9 mouse cellular contexts compared by ENCODE assay signal in the genomic region with DNA sequence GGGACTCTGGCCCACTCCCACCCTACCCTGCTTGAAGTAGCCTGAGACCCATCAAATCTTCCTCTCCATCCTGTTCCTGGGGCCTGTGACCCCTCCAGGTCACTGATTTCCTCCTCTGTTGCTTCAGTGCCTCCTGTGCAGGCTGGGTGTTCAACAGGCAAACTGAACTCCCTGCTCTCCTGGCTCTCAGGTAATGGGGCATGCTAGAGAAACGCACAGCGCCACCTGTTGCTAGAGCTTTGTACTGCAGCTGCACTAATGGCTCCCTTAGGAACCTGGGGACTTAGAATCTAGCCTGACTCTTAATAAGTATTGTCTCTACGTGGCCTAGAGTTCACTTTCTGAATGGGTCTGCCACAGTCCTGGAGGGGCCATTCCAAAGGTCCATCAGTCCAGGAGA. TPM values are rescaled to one million over a fixed set of nuclear protein-coding genes. Genes with fewer than 3 reads are reported as not detected.
DNase-seq lines count a peak whose midpoint lies in the region; ATAC-seq and TF ChIP-seq lines count a peak whose summit lies in the region.
"Had no signal": no experiment of that assay in that cellular context is flagged by ENCODE, and none has a peak within 500 bp of the region (broad histone marks: within the 10 kb centered on the region; RNA-seq: fewer than 3 reads in every experiment).

No protein-coding gene starts in this region.

- peak; percentile 94 for TF ChIP-seq CTCF in cortical plate, adult 2 months (IDR thresholded peaks at IDR 0.05; ENCODE audit: extremely low read depth, insufficient read depth, low read length)
- TF ChIP-seq CTCF in kidney, postnatal 0 days (IDR thresholded peaks at IDR 0.05; ENCODE audit: low read depth) = peak; percentile 93
- peak; percentile 96 for TF ChIP-seq CTCF in lung, embryonic 14.5 days (IDR thresholded peaks at IDR 0.05; ENCODE audit: low read depth)

- no peak overlapping the region for H3K4me2 ChIP-seq in kidney, postnatal 0 days (ENCODE audit: low read length)
- H3K4me2 ChIP-seq in lung, embryonic 14.5 days = no peak overlapping the region

- TF ChIP-seq POLR2A in cortical plate, adult 2 months (IDR thresholded peaks at IDR 0.05; ENCODE audit: extremely low read depth, insufficient read depth, low read length) = no peak

- DNase-seq in CD4-positive helper T cell, adult 2 months (ENCODE audit: low read depth, low spot score) = peak; percentile 75
- peak; percentile 45 for DNase-seq in WW6 (ENCODE audit: low read depth, low spot score)
- DNase-seq in heart, adult 8-10 months (ENCODE audit: low spot score) = peak; percentile 64
- peak; percentile 82 for DNase-seq in kidney, postnatal 0 days (ENCODE audit: low spot score)
- peak; percentile 85 for DNase-seq in lung, embryonic 14.5 days
- DNase-seq in retina, adult 2 months (ENCODE audit: low read depth, low spot score) = peak; percentile 70
- DNase-seq in thymus, postnatal 4 days = peak; percentile 91

- 4% methylated on average over 3 of the region's 3 CpGs for WGBS in kidney, postnatal 0 days
- WGBS in lung, embryonic 14.5 days = 3% methylated on average over 3 of the region's 3 CpGs

- H3K27ac ChIP-seq in cortical plate, adult 2 months (ENCODE audit: insufficient read depth, low read length) = no peak overlapping the region
- H3K27ac ChIP-seq in kidney, postnatal 0 days = no peak overlapping the region
- H3K27ac ChIP-seq in lung, embryonic 14.5 days (ENCODE audit: low read depth) = no peak overlapping the region

- no peak overlapping the region for H3K9ac ChIP-seq in kidney, postnatal 0 days (ENCODE audit: low read depth, low read length)
- H3K9ac ChIP-seq in lung, embryonic 14.5 days = no peak overlapping the region

- H3K4me3 ChIP-seq in cortical plate, adult 2 months (ENCODE audit: insufficient read depth, low read length) = no peak overlapping the region
- H3K4me3 ChIP-seq in kidney, postnatal 0 days (replicated peaks; ENCODE audit: low read depth, low read length) = no peak overlapping the region
- no peak overlapping the region for H3K4me3 ChIP-seq in lung, embryonic 14.5 days (ENCODE audit: low read depth, low read length)

- peaks cover 23% of the 10 kb centered on the region for H3K36me3 ChIP-seq in kidney, postnatal 0 days (ENCODE audit: insufficient read depth, low read length)
- H3K36me3 ChIP-seq in lung, embryonic 14.5 days (ENCODE audit: insufficient read depth) = peaks cover 17% of the 10 kb centered on the region

- H3K27me3 ChIP-seq in kidney, postnatal 0 days (ENCODE audit: insufficient read depth, low read length) = no peaks in the 10 kb centered on the region
- no peaks in the 10 kb centered on the region for H3K27me3 ChIP-seq in lung, embryonic 14.5 days (ENCODE audit: insufficient read depth, low read length)

- peak; percentile 60 for ATAC-seq in kidney, postnatal 0 days (replicated peaks; ENCODE audit: low FRiP score, low read depth)
- ATAC-seq in lung, embryonic 14.5 days (ENCODE audit: insufficient read depth) = 0 out of 2 replicates have a peak, but pooled peaks have one; percentile 28

- no peaks in the 10 kb centered on the region for H3K4me1 ChIP-seq in cortical plate, adult 2 months (ENCODE audit: control insufficient read depth, insufficient read depth, low read length)
- no peaks in the 10 kb centered on the region for H3K4me1 ChIP-seq in kidney, postnatal 0 days (replicated peaks; ENCODE audit: insufficient read depth, low read length)
- no peaks in the 10 kb centered on the region for H3K4me1 ChIP-seq in lung, embryonic 14.5 days (ENCODE audit: insufficient read depth)

- no peaks in the 10 kb centered on the region for H3K9me3 ChIP-seq in kidney, postnatal 0 days (replicated peaks; ENCODE audit: low read length)
- H3K9me3 ChIP-seq in lung, embryonic 14.5 days (ENCODE audit: low read depth, low read length) = no peaks in the 10 kb centered on the region

RNA-seq across cellular contexts. Expression of a gene that starts 10.4 kb away (rescaled TPM):
- 26.0 and 26.6 TPM in 2 replicates for polyA plus RNA-seq in cortical plate, adult 2 months (2012; rRNA removed)
- total RNA-seq in heart, adult 8-10 months (2022) = 10 to 100 TPM in 3 of 4 experiments, 1 to 10 TPM in 1; 8.6 to 16.3 (median 11.7) TPM
- polyA plus RNA-seq in kidney, postnatal 0 days (2015; fragmentation: Nextera tagmentation; extraction: Ambion mirVana) = 3.4 and 3.8 TPM in 2 replicates
- polyA plus RNA-seq in lung, embryonic 14.5 days (2014; fragmentation: Nextera tagmentation; extraction: Ambion mirVana) = 5.4 and 5.9 TPM in 2 replicates

RNA-seq across cellular contexts. Expression of a gene that starts 29.8 kb away (rescaled TPM):
- polyA plus RNA-seq in cortical plate, adult 2 months (2012; rRNA removed) = 6.5 and 7.0 TPM in 2 replicates
- 1 to 10 TPM; 3.7 to 5.2 (median 4.7) TPM for total RNA-seq in heart, adult 8-10 months (2022)
- 9.4 and 10.9 TPM in 2 replicates for polyA plus RNA-seq in kidney, postnatal 0 days (2015; fragmentation: Nextera tagmentation; extraction: Ambion mirVana)
- 10.9 and 11.0 TPM in 2 replicates for polyA plus RNA-seq in lung, embryonic 14.5 days (2014; fragmentation: Nextera tagmentation; extraction: Ambion mirVana)

RNA-seq across cellular contexts. Expression of a gene that starts 35.4 kb away (rescaled TPM):
- polyA plus RNA-seq in cortical plate, adult 2 months (2012; rRNA removed) = 9.3 and 10.4 TPM in 2 replicates
- total RNA-seq in heart, adult 8-10 months (2022) = 100 to 1,000 TPM; 251 to 540 (median 405) TPM
- polyA plus RNA-seq in kidney, postnatal 0 days (2015; fragmentation: Nextera tagmentation; extraction: Ambion mirVana) = 8.7 and 10.9 TPM in 2 replicates
- 11.6 and 11.7 TPM in 2 replicates for polyA plus RNA-seq in lung, embryonic 14.5 days (2014; fragmentation: Nextera tagmentation; extraction: Ambion mirVana)

RNA-seq across cellular contexts. Expression of a gene that starts 38.0 kb away (rescaled TPM):
- 0.04 and 0.06 TPM in 2 replicates for polyA plus RNA-seq in cortical plate, adult 2 months (2012; rRNA removed)
- 100 to 1,000 TPM; 132 to 332 (median 244) TPM for total RNA-seq in heart, adult 8-10 months (2022)
- not detected in 2 replicates for polyA plus RNA-seq in kidney, postnatal 0 days (2015; fragmentation: Nextera tagmentation; extraction: Ambion mirVana)
- not detected in 2 replicates for polyA plus RNA-seq in lung, embryonic 14.5 days (2014; fragmentation: Nextera tagmentation; extraction: Ambion mirVana)
- polyA plus RNA-seq: gonadal fat pad, adult 2 months had no signal

RNA-seq across cellular contexts. Expression of a gene that starts 46.0 kb away (rescaled TPM):
- 19.2 and 20.0 TPM in 2 replicates for polyA plus RNA-seq in cortical plate, adult 2 months (2012; rRNA removed)
- total RNA-seq in heart, adult 8-10 months (2022) = 1 to 10 TPM; 5.4 to 8.2 (median 7.1) TPM
- polyA plus RNA-seq in kidney, postnatal 0 days (2015; fragmentation: Nextera tagmentation; extraction: Ambion mirVana) = 22.0 and 24.6 TPM in 2 replicates
- polyA plus RNA-seq in lung, embryonic 14.5 days (2014; fragmentation: Nextera tagmentation; extraction: Ambion mirVana) = 18.9 and 19.9 TPM in 2 replicates
